Mouse (Mus musculus) midbrain, embryonic 11.5 days (tissue): Measurements from ENCODE around the gene Megf8. TPM values are rescaled to one million over a fixed set of nuclear protein-coding genes. Genes with fewer than 3 reads are reported as not detected.

Experiments used
- ATAC-seq: fragments of 200-750 bp; cut with Nextera tagmentation; 2 replicates; pipeline ENCODE4 v1.8.0; 2017; ENCODE audit warnings: moderate TSS enrichment, moderate library complexity; ENCODE audit not compliant: low FRiP score
- DNase-seq: peaks from one replicate; pipeline ENCODE4 v3.0.0; 2015; ENCODE audit warnings: low spot score; ENCODE audit errors: missing footprints
- H3K27ac ChIP-seq: fragments of 300-500 bp; sonication (generic); 2 replicates; pipeline ENCODE4 v1.5.1; 2014; ENCODE audit warnings: low read depth, low read length
- H3K27me3 ChIP-seq: fragments of 300-500 bp; sonication (generic); 2 replicates; pipeline ENCODE4 v1.6.1; 2014; ENCODE audit warnings: mild to moderate bottlenecking, low read length, moderate library complexity, mixed read lengths; ENCODE audit not compliant: control insufficient read depth, insufficient read depth
- H3K36me3 ChIP-seq: fragments of 300-500 bp; sonication (generic); 2 replicates; pipeline ENCODE4 v1.6.1; 2014; ENCODE audit warnings: mild to moderate bottlenecking, low read length, moderate library complexity, mixed read lengths; ENCODE audit not compliant: control insufficient read depth, insufficient read depth
- H3K4me1 ChIP-seq: fragments of 300-500 bp; sonication (generic); 2 replicates; pipeline ENCODE4 v1.6.1; 2014; ENCODE audit warnings: low read length; ENCODE audit not compliant: control insufficient read depth, insufficient read depth
- H3K4me2 ChIP-seq: fragments of 300-500 bp; sonication (generic); 2 replicates; pipeline ENCODE4 v1.6.1; 2014; ENCODE audit warnings: mild to moderate bottlenecking, moderate library complexity
- H3K4me3 ChIP-seq: fragments of 300-500 bp; sonication (generic); 2 replicates; pipeline ENCODE4 v1.5.1; 2014; ENCODE audit warnings: low read depth, low read length
- H3K9ac ChIP-seq: fragments of 300-500 bp; sonication (generic); 2 replicates; pipeline ENCODE4 v1.6.1; 2014; ENCODE audit warnings: low read length
- H3K9me3 ChIP-seq: fragments of 300-500 bp; sonication (generic); 2 replicates; pipeline ENCODE4 v1.6.1; 2016; ENCODE audit warnings: low read length; ENCODE audit not compliant: control insufficient read depth
- WGBS: fragments of 180-500 bp; shearing (Covaris S2); extraction: QIAGEN DNeasy Blood & Tissue Kit; methylation state at CpG from one replicate; pipeline ENCODE4 v1.1.7; 2014; 5-methylcytosine and 5-hydroxymethylcytosine counted together
- polyA plus RNA-seq: library from polyadenylated mRNA; unstranded; fragments of >200 nt; fragmentation: Nextera tagmentation; extraction: Ambion mirVana; gene quantifications from 2 replicates; pipeline ENCODE4 v1.2.1, GENCODE M21; 2014

Megf8 gene
- polyA plus RNA-seq, 1 experiment from 2014 or later: 10.3 TPM

DNA sequence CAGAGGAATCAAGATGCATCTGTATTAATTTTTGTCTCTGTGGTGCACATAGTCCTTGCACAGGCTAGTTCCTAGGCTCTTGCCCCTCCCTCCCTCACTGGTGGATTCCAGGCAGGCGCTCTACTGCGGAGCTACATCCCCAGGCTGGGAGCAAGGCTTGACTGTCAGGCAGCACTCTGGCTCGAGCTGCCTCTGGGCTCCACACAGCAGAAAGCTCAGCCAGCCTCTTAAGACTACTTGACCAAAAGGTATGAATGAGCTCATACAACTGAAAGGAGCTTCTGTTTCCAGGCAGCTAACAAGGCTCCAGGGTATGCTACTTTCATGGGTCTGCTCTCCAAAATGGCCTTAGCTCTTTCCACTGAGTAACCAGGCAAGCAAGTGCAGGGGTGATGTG, 64.3 kb downstream of the Megf8 start:
- H3K27me3 ChIP-seq: peaks cover 8% of the 10 kb centered on the region; the same call in 1 of the 2 replicates
- H3K4me2 ChIP-seq: no peak overlapping the region
- ATAC-seq (no peak), DNase-seq (peak; percentile 70)
- no peaks in the 10 kb centered on the region for H3K9me3 ChIP-seq
- no peak overlapping the region for H3K9ac ChIP-seq
- H3K36me3 ChIP-seq: no peaks in the 10 kb centered on the region
- no peak overlapping the region for H3K4me3 ChIP-seq
- 48% methylated on average over 3 of the region's 3 CpGs for WGBS
- H3K4me1 ChIP-seq: peaks cover 7% of the 10 kb centered on the region; the same call in 1 of the 2 replicates
- H3K27ac ChIP-seq: no peak overlapping the region

DNA sequence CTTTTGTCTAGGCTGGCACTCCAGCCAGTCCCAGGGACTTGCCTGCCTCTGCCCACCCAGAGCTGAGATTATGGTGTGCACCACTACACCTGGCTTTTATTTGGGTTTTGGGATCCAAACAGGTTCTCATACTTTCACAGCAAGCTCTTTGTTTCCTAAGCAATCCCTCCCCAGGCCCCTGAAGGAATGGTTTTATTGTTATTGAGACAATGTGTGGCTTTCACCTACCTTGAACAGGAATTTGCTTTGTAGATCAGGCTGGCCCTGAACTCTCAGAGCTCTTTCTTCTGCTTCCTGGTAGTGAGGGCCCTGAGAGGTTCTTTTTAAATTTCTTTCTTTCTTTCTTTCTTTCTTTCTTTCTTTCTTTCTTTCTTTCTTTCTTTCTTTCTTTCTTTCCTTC, 65.6 kb downstream of the Megf8 start:
- H3K4me1 ChIP-seq: peaks cover 7% of the 10 kb centered on the region; the same call in 1 of the 2 replicates
- DNase-seq (no peak), ATAC-seq (no peak)
- peaks cover 7% of the 10 kb centered on the region; the same call in 1 of the 2 replicates for H3K27me3 ChIP-seq
- H3K4me2 ChIP-seq: no peak overlapping the region
- no peak overlapping the region for H3K27ac ChIP-seq
- no peak overlapping the region for H3K4me3 ChIP-seq
- H3K9ac ChIP-seq: no peak overlapping the region
- no peaks in the 10 kb centered on the region for H3K36me3 ChIP-seq
- H3K9me3 ChIP-seq: no peaks in the 10 kb centered on the region

GRCm38 (mm10) chr7:25383385-25383784, 66.4 kb downstream of the Megf8 start:
- H3K4me2 ChIP-seq: no peak overlapping the region
- ATAC-seq (no peak), DNase-seq (no peak)
- H3K9me3 ChIP-seq: no peaks in the 10 kb centered on the region
- no peaks in the 10 kb centered on the region for H3K36me3 ChIP-seq
- H3K4me1 ChIP-seq: peaks cover 7% of the 10 kb centered on the region; the same call in 1 of the 2 replicates
- peaks cover 7% of the 10 kb centered on the region; the same call in 1 of the 2 replicates for H3K27me3 ChIP-seq
- H3K9ac ChIP-seq: no peak overlapping the region
- no peak overlapping the region for H3K27ac ChIP-seq
- WGBS: 87% methylated on average over 7 of the region's 7 CpGs
- no peak overlapping the region for H3K4me3 ChIP-seq

DNA sequence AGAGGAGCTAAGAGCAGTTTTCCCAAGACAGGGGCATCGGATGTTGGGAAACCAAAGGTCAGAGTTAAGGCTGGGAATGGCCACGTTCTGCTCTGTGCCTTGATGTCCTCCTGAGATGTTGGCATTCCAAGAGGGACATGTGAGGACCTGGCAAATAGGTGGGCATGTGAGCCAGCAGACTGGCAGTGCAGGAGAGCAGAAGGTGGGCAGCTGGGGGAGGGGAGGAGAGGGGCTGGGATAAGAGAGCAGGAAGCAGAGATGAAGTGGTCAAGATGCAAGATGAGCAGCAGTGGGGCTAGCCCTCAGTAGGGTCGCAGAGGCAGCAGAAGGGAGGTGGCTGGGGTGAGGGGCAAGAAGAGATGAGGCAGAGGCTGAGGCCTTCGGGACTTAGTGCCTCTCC, 66.9 kb downstream of the Megf8 start:
- H3K4me2 ChIP-seq: no peak overlapping the region
- peaks cover 7% of the 10 kb centered on the region; the same call in 1 of the 2 replicates for H3K27me3 ChIP-seq
- DNase-seq: no peak
- no peak overlapping the region for H3K9ac ChIP-seq
- H3K9me3 ChIP-seq: no peaks in the 10 kb centered on the region
- H3K4me3 ChIP-seq: no peak overlapping the region
- peaks cover 7% of the 10 kb centered on the region; the same call in 1 of the 2 replicates for H3K4me1 ChIP-seq
- WGBS: 80% methylated on average over 4 of the region's 4 CpGs
- ATAC-seq: no peak
- H3K27ac ChIP-seq: no peak overlapping the region
- H3K36me3 ChIP-seq: no peaks in the 10 kb centered on the region

GRCm38 (mm10) chr7:25384318-25384717, 67.4 kb downstream of the Megf8 start:
- Histone ChIP-seq H3K4me3 (no peak overlapping the region), H3K27ac (no peak overlapping the region), H3K4me2 (no peak overlapping the region), H3K9ac (no peak overlapping the region), H3K36me3 (no peaks in the 10 kb centered on the region), H3K27me3 (peaks cover 7% of the 10 kb centered on the region; the same call in 1 of the 2 replicates), H3K9me3 (no peaks in the 10 kb centered on the region), H3K4me1 (peaks cover 7% of the 10 kb centered on the region; the same call in 1 of the 2 replicates)
- 91% methylated on average over 13 of the region's 13 CpGs for WGBS
- ATAC-seq (no peak), DNase-seq (no peak)

DNA sequence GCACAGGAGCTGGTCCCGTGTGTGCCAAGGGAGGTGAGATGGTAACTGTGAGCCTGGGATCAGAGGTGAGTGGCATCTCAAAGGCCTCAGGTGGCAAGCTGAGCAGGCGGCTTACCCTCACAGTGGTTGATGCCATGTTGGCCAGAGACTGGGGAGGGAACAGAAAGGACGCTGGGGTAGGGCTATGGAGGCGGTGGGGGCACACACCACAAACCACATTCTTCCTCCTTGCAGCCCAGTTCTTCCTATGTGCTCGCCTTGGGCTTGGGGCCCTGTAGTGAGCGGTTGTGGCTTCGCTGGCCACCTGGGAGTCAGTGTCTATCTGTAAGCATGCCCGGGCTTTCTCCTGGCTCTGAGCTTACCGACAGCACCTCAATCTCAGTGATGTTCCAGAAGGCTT, 67.9 kb downstream of the Megf8 start:
- H3K27me3 ChIP-seq: peaks cover 7% of the 10 kb centered on the region; the same call in 1 of the 2 replicates
- H3K4me2 ChIP-seq: no peak overlapping the region
- no peak overlapping the region for H3K27ac ChIP-seq
- H3K4me3 ChIP-seq: no peak overlapping the region
- H3K9me3 ChIP-seq: no peaks in the 10 kb centered on the region
- DNase-seq (peak; percentile 45), ATAC-seq (no peak)
- peaks cover 6% of the 10 kb centered on the region; the same call in 1 of the 2 replicates for H3K4me1 ChIP-seq
- no peaks in the 10 kb centered on the region for H3K36me3 ChIP-seq
- WGBS: 93% methylated on average over 9 of the region's 9 CpGs
- H3K9ac ChIP-seq: no peak overlapping the region

DNA sequence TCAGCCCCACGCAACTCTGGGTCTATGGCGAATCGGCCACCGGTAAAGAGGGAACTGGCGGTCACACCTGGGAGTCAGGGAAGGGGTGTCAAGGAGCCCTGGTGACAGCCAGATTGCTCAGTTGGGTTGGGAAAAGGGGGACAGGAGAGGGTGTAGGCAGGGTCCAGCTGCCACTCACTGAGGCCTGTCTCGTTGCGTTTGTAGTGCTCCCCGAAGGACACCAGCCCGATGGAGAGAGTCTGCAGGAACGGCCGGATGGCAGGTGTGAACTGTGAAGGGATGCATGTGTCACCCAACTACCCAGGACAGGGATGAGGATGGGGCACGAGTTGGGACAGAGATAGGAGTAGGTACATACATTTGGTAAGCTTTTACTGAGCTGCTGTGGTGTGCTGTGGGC, 68.3 kb downstream of the Megf8 start:
- no peak for DNase-seq
- no peak overlapping the region for H3K27ac ChIP-seq
- H3K4me3 ChIP-seq: no peak overlapping the region
- ATAC-seq: no peak
- peaks cover 2% of the 10 kb centered on the region; the same call in 1 of the 2 replicates for H3K4me1 ChIP-seq
- H3K9ac ChIP-seq: no peak overlapping the region
- H3K36me3 ChIP-seq: no peaks in the 10 kb centered on the region
- 93% methylated on average over 12 of the region's 12 CpGs for WGBS
- no peaks in the 10 kb centered on the region for H3K9me3 ChIP-seq
- H3K4me2 ChIP-seq: no peak overlapping the region
- peaks cover 6% of the 10 kb centered on the region; the same call in 1 of the 2 replicates for H3K27me3 ChIP-seq

DNA sequence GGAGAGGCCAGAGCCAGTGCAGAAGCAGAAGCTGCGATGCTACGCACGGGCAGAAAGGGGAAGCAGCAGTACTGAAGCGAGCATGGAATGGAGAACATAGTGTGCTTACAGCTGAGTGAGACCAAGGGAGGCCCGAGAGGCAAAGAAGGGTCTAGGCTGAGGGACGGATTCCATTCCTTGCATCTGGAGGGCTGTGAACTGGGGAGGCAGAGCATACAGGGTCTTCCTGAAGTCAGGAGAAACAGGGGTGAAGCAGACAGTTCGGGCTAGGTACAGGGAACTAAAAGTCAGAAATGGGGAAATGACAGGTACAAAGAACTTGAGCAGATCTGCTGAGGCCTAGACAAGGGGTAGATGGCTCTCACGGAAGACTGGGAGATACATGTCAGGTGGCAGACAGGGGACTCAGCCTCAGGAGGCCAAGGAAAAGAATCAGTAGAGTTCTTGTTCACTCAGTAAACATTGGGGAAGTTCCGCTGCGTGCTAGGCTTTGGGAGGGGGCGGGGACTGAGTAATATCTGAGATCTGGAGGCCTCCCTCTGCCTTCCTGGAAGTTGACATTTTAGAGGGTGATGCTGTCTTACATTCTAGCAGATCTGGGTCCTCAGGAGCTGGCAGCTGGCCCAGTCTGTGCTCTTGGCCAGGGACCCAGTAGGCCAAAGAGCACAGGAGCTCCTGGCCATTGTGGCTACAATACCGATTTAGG, 69.0 kb downstream of the Megf8 start:
- Histone ChIP-seq H3K36me3 (no peaks in the 10 kb centered on the region), H3K4me2 (no peak overlapping the region), H3K4me3 (no peak overlapping the region), H3K9ac (no peak overlapping the region), H3K27ac (no peak overlapping the region), H3K4me1 (no peaks in the 10 kb centered on the region), H3K9me3 (no peaks in the 10 kb centered on the region), H3K27me3 (peaks cover 3% of the 10 kb centered on the region; the same call in 1 of the 2 replicates)
- DNase-seq: peak; percentile 82
- WGBS: 84% methylated on average over 12 of the region's 12 CpGs
- no peak for ATAC-seq

DNA sequence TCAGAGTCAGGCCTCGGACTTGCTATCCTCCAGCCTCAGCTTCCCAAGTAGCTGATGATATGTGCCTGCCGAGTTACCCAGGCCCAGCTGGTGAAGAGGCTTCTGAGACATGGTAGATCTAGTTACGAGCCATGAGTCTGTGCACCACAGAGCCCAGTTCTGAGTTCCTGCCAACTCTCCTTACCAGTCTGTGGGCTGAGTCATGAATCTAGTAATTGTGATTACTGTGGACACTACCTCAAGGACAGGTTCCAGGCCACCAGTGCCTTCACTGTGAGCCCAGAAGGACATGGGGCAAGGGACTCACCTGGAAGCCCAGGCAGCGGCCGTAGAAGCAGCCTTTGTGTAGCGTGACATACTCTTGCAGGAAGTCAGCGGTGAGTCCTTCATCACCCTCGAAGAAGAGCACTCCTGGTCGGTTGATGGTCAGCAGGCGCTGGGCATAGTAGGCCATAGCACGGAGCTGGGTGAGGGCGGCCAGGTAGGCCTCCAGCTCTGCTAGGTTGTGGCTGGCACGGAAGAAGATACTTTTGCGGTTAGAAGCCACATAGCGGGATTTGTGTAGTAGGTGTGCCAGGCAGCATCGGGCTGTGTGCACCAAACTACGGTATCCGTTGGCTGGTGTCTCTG, 71.0 kb downstream of the Megf8 start:
- H3K27ac ChIP-seq: no peak overlapping the region
- ATAC-seq (no peak), DNase-seq (no peak)
- no peak overlapping the region for H3K9ac ChIP-seq
- H3K4me1 ChIP-seq: no peaks in the 10 kb centered on the region
- 94% methylated on average over 18 of the region's 18 CpGs for WGBS
- no peaks in the 10 kb centered on the region for H3K36me3 ChIP-seq
- H3K27me3 ChIP-seq: no peaks in the 10 kb centered on the region
- H3K4me3 ChIP-seq: no peak overlapping the region
- H3K9me3 ChIP-seq: no peaks in the 10 kb centered on the region
- H3K4me2 ChIP-seq: no peak overlapping the region
